Mouse (Mus musculus): Measurements from ENCODE around the gene Baiap2.

DNA sequence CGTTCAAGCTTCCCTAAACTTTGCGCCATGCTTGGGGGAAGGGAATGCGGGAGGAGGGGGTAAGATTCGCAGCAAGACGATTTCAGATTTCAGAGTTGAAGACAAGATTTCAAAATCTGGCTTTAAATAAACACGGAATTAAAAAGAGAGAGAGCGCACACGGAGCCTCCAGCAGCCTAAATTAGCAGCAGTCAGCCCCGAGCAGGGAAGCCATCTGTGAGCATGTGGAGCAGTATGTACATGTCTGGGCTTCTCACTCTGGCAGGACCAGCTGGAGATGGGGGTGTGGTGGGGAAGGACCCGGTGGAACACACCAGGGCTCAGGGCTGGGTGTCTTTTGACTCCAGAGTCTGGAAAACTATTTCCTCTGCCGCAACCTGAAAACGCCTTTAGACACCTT lies 5.3 kb upstream of the Baiap2 start:
- TF ChIP-seq CTCF (IDR thresholded peaks at IDR 0.05; ENCODE audit: low read depth, low read length), result no peak
- TF ChIP-seq POLR2A (IDR thresholded peaks at IDR 0.05; ENCODE audit: extremely low read depth, insufficient read depth, low read length), result no peak
